Mouse (Mus musculus): ENCODE data around the gene Tubg2. TPM values are rescaled to one million over a fixed set of nuclear protein-coding genes. Genes with fewer than 3 reads are reported as not detected.

Tubg2 gene
- polyA plus RNA-seq, 1 experiment from 2014 or later = 1.8 TPM

DNA sequence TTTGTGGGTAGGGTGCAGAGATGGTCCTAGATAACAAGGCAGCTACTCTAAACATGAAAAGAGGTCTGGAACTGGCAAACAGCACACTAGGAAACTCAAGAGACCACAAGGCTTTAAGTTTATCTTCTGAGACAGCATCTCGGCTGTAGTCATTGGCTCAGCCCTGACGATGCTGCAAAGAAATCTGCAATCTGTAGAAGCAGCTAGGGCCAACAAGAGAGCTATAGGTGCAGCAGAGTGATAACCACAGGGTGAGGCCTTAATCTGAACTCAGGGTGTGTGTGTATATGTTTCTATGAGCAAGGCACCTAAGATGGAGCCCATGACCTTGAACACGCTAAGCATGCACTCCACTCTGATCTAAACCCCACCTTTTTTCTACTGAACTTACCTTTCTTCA is 43.8 kb downstream of the Tubg2 start:
- Histone ChIP-seq H3K27me3 (replicated peaks; ENCODE audit: control insufficient read depth, insufficient read depth, low read length) (no peaks in the 10 kb centered on the region), H3K4me2 (no peak overlapping the region), H3K36me3 (ENCODE audit: control insufficient read depth, insufficient read depth, low read length) (peaks cover 4% of the 10 kb centered on the region), H3K9me3 (ENCODE audit: control insufficient read depth, low read length) (no peaks in the 10 kb centered on the region), H3K9ac (ENCODE audit: low read depth, low read length) (no peak overlapping the region), H3K27ac (ENCODE audit: low read depth, low read length) (0 out of 2 replicates have a peak overlapping the region, but pooled peaks have one; percentile 13), H3K4me1 (replicated peaks; ENCODE audit: control insufficient read depth, insufficient read depth, low read length) (0 out of 2 replicates have a peak, but pooled peaks cover 3% of the 10 kb centered on the region), H3K4me3 (ENCODE audit: low read depth, low read length) (no peak overlapping the region)
- ATAC-seq (replicated peaks; ENCODE audit: low FRiP score) = peak; percentile 75
- no peak for DNase-seq (ENCODE audit: low spot score)
- WGBS = 77% methylated on average over 3 of the region's 3 CpGs

DNA sequence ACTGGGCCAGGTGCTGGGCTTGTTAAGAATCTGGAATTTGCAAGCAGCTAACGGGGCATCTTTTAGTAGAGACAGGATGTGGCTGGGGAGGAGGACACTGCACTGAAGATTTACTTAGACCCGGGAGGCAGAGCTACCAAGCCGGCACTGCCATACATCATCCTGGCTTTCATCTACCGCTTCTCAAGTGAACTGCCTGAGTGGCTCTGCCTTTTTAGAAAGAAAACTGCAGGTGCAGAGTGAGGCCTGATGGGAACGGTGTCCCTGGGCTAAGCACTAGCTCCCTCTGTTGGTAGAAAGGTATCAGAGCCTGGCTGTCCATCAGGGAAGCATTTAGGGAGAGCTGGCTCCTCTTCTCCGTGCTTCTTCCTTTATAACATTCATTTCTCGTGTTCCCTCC is 45.3 kb downstream of the Tubg2 start:
- DNase-seq (ENCODE audit: low spot score) = no peak
- H3K9ac ChIP-seq (ENCODE audit: low read depth, low read length) = no peak overlapping the region
- ATAC-seq (replicated peaks; ENCODE audit: low FRiP score) = 0 out of 2 replicates have a peak, but pooled peaks have one; percentile 45
- no peak overlapping the region for H3K4me3 ChIP-seq (ENCODE audit: low read depth, low read length)
- H3K9me3 ChIP-seq (ENCODE audit: control insufficient read depth, low read length) = no peaks in the 10 kb centered on the region
- H3K4me2 ChIP-seq = no peak overlapping the region
- H3K27me3 ChIP-seq (replicated peaks; ENCODE audit: control insufficient read depth, insufficient read depth, low read length) = no peaks in the 10 kb centered on the region
- peaks cover 4% of the 10 kb centered on the region for H3K36me3 ChIP-seq (ENCODE audit: control insufficient read depth, insufficient read depth, low read length)
- 43% methylated on average over 7 of the region's 7 CpGs for WGBS
- H3K4me1 ChIP-seq (replicated peaks; ENCODE audit: control insufficient read depth, insufficient read depth, low read length) = 0 out of 2 replicates have a peak, but pooled peaks cover 3% of the 10 kb centered on the region
- H3K27ac ChIP-seq (ENCODE audit: low read depth, low read length) = no peak overlapping the region

Small RNA genes within 50 kb of the gene (microRNA-seq; reads per million reads assigned to microRNA genes)
- not detected for gene Gm27626 (ENCODE audit: borderline number of aligned reads)

Other genes with a start within 250 kb of the Tubg2 start
- 52.9 and 57.3 TPM in 2 replicates for gene Stat3, start 216.4 kb upstream of the Tubg2 start, polyA plus RNA-seq (2014; fragmentation: Nextera tagmentation; extraction: Ambion mirVana)
- gene Cavin1, start 185.0 kb upstream of the Tubg2 start, polyA plus RNA-seq (2014; fragmentation: Nextera tagmentation; extraction: Ambion mirVana) = 22.6 and 23.3 TPM in 2 replicates
- gene Atp6v0a1, start 146.5 kb upstream of the Tubg2 start, polyA plus RNA-seq (2014; fragmentation: Nextera tagmentation; extraction: Ambion mirVana) = 55.4 and 60.0 TPM in 2 replicates
- 7.7 and 8.0 TPM in 2 replicates for gene Naglu, start 85.9 kb upstream of the Tubg2 start, polyA plus RNA-seq (2014; fragmentation: Nextera tagmentation; extraction: Ambion mirVana)
- gene Hsd17b1, start 77.5 kb upstream of the Tubg2 start, polyA plus RNA-seq (2014; fragmentation: Nextera tagmentation; extraction: Ambion mirVana) = 0.12 and 0.27 TPM in 2 replicates
- 43.3 and 45.8 TPM in 2 replicates for gene Coasy, start 73.3 kb upstream of the Tubg2 start, polyA plus RNA-seq (2014; fragmentation: Nextera tagmentation; extraction: Ambion mirVana)
- 45.3 and 45.6 TPM in 2 replicates for gene Mlx, start 68.6 kb upstream of the Tubg2 start, polyA plus RNA-seq (2014; fragmentation: Nextera tagmentation; extraction: Ambion mirVana)
- gene Psmc3ip, start 60.5 kb upstream of the Tubg2 start, polyA plus RNA-seq (2014; fragmentation: Nextera tagmentation; extraction: Ambion mirVana) = 40.7 and 42.8 TPM in 2 replicates
- gene Retreg3, start 36.0 kb upstream of the Tubg2 start, polyA plus RNA-seq (2014; fragmentation: Nextera tagmentation; extraction: Ambion mirVana) = 11.5 and 12.2 TPM in 2 replicates
- gene Tubg1, start 36.0 kb upstream of the Tubg2 start, polyA plus RNA-seq (2014; fragmentation: Nextera tagmentation; extraction: Ambion mirVana) = 82.3 and 85.3 TPM in 2 replicates
- gene Cntnap1, start 14.6 kb downstream of the Tubg2 start, polyA plus RNA-seq (2014; fragmentation: Nextera tagmentation; extraction: Ambion mirVana) = 0.34 and 0.40 TPM in 2 replicates
- 3.4 and 3.8 TPM in 2 replicates for gene Plekhh3, start 15.4 kb downstream of the Tubg2 start, polyA plus RNA-seq (2014; fragmentation: Nextera tagmentation; extraction: Ambion mirVana)
- 0.10 TPM in 1 of 2 replicates, not detected in the other for gene Ccr10, start 19.5 kb downstream of the Tubg2 start, polyA plus RNA-seq (2014; fragmentation: Nextera tagmentation; extraction: Ambion mirVana)
- 11.8 and 12.4 TPM in 2 replicates for gene Ezh1, start 70.6 kb downstream of the Tubg2 start, polyA plus RNA-seq (2014; fragmentation: Nextera tagmentation; extraction: Ambion mirVana)
- 62.4 and 64.2 TPM in 2 replicates for gene Ramp2, start 90.1 kb downstream of the Tubg2 start, polyA plus RNA-seq (2014; fragmentation: Nextera tagmentation; extraction: Ambion mirVana)
- gene Vps25, start 97.8 kb downstream of the Tubg2 start, polyA plus RNA-seq (2014; fragmentation: Nextera tagmentation; extraction: Ambion mirVana) = 158 and 163 TPM in 2 replicates
- 18.5 and 19.7 TPM in 2 replicates for gene Wnk4, start 104.7 kb downstream of the Tubg2 start, polyA plus RNA-seq (2014; fragmentation: Nextera tagmentation; extraction: Ambion mirVana)
- gene Cntd1, start 123.1 kb downstream of the Tubg2 start, polyA plus RNA-seq (2014; fragmentation: Nextera tagmentation; extraction: Ambion mirVana) = 1.2 and 1.4 TPM in 2 replicates
- gene Coa3, start 123.2 kb downstream of the Tubg2 start, polyA plus RNA-seq (2014; fragmentation: Nextera tagmentation; extraction: Ambion mirVana) = 190 and 197 TPM in 2 replicates
- 134 and 148 TPM in 2 replicates for gene Becn1, start 146.4 kb downstream of the Tubg2 start, polyA plus RNA-seq (2014; fragmentation: Nextera tagmentation; extraction: Ambion mirVana)
- gene Psme3, start 160.3 kb downstream of the Tubg2 start, polyA plus RNA-seq (2014; fragmentation: Nextera tagmentation; extraction: Ambion mirVana) = 201 and 221 TPM in 2 replicates
- gene Aoc2, start 169.2 kb downstream of the Tubg2 start, polyA plus RNA-seq (2014; fragmentation: Nextera tagmentation; extraction: Ambion mirVana) = 2.9 and 3.2 TPM in 2 replicates
- gene Aoc3, start 174.7 kb downstream of the Tubg2 start, polyA plus RNA-seq (2014; fragmentation: Nextera tagmentation; extraction: Ambion mirVana) = 0.08 TPM in 1 of 2 replicates, not detected in the other
- not detected in 2 replicates for gene G6pc, start 211.7 kb downstream of the Tubg2 start, polyA plus RNA-seq (2014; fragmentation: Nextera tagmentation; extraction: Ambion mirVana)

Measured in liver, embryonic 11.5 days (tissue).